Mouse (Mus musculus): ENCODE measurements around the gene Bcl6b.

Bcl6b gene

DNA sequence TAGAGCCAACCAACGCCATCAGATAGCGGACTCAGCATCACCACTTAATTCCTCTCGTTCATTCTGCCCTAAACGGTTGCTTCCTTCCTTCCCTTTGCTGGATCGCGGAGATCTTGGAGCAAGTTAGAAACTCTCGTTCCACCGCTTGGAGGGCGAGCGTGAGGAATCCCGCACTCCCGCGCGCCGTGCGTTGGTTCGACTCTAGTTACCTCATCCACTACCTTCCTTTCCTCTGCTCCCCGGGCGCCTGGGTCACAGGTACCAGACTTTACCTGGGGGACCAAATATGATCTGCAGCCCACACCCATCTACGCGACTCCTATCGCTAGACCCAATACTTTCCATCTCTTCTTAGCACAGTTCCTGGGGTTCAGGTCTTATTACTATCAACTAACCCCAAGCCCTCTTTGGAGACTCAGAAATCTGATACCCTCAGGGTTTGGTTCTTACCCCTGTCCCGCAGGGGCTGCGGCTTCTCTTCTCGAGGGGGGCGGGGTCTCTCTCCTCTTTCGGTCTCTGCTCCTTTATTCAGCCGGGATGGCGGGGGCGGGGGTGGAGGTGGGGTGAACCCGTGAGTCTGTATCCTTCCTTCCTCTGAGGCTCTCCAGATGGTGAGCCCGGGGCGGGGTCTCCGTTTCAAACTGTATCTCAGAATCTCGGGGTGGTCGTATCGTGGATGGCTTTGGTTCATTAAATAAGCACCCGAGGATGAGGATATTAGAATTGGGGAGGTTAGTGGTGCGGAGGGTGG, at the start of gene Bcl6b:
Bcl6b (minus strand) TSS at position 539 of the 751 bp plus-strand sequence.
- in situ Hi-C loops (cut with MboI, MseI) = loop anchor here (5.0 to 25.0 kb wide), 2 partner anchors 88 to 1117 kb away; partner anchors contain the start of genes 9130213A22Rik and Hes7

DNA sequence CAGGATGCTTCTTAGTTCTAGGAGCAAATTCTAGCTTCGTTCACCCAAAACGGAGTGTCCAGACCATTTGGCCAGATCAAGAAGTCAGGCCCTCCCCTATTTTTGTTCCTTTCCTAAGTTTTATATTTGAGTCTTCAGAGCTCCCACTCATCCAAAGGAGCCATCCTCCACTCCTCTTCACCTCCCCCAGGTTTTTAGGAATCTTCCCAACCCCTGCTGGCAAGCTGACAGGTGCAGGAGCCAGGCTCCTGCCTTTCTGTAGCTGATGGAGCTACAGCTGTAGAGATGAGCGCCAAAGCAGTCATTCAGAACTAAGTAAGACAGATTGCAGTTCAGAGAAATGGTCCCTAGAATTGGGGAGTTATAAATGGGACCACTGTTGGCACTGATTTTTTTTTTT, 49.4 kb upstream of the Bcl6b start:
- in situ Hi-C loops (cut with MboI, MseI) = loop anchor here (25.0 kb wide), 1 partner anchor 1008 kb away; no protein-coding TSS in a partner anchor

DNA sequence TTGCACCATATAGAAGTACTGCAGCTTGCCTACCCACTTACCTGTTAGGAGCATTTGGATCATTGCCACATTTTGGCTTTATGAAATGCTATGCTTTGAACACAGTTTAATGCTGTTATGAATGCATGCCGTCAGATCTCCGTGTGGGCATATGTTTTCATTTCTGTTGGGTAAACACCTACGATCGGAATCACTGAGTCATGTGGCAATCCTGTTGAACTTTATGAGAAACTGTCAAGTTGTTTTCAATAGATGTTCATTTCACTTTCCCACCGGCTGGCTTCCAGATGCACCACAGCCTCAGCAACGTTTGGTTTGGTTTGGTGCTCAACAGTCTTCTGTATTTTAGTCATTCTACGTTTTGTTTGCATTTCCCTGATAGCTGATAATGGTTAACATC, 42.0 kb upstream of the Bcl6b start:
- in situ Hi-C loops (cut with MboI, MseI) = no loop called here

DNA sequence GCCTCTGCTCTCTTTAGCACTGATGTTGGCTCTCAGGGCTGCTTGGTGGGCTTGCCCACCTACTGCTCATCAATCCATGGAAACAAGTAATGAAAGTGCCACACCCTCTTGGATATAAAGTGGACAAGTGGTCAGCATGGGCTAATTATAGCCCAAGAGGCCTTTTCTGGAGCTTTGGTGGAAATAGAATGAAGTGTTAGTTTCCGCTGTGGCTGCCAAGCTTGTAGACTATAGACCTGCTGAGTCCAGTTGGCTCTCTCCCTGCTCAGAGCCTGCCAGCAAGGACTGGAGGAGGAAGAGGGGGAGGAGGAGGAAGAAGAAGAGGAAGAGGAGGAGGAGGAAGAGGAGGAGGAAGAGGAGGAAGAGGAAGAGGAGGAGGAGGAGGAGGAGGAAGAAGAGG, 36.8 kb upstream of the Bcl6b start:
- in situ Hi-C loops (cut with MboI, MseI) = no loop called here

DNA sequence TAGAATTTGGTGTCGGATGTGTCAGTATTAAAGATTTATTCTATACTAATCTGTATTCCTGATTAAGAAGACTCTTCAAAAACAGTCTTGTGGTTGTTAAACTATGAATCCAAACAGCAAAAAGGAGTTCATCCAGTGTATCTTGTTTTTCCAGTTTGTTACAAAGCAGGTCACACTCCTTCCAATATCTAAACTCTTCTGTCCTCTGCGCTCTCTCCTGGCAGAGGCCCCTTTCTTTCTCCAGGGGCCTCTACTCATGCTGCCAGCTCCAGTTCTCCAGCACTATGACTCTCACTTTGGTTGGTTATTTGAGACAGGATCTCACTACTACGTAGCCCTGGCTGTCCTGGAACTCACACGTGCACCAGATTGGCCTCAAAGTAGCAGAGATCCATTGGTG, 36.2 kb upstream of the Bcl6b start:
- in situ Hi-C loops (cut with MboI, MseI) = no loop called here

DNA sequence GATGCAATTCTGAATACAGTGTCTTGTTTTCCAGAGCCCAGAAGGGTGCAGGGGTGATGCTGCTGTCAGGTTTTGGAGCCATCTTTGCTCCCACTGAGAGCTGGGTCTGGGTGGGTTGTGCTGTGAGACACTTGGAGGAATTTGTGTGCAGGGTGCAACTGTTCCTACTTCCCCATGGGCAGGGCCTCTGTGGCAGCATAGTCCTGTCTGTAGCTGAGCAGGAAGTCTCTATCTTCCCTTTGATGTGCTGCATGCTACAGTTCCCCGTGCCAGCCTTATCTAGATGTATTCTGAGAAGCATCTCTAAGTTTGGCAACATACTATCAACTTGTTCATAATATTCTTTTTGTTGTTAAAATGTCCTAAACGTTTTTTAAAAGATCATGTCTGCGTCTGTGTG, 35.7 kb upstream of the Bcl6b start:
- in situ Hi-C loops (cut with MboI, MseI) = no loop called here

DNA sequence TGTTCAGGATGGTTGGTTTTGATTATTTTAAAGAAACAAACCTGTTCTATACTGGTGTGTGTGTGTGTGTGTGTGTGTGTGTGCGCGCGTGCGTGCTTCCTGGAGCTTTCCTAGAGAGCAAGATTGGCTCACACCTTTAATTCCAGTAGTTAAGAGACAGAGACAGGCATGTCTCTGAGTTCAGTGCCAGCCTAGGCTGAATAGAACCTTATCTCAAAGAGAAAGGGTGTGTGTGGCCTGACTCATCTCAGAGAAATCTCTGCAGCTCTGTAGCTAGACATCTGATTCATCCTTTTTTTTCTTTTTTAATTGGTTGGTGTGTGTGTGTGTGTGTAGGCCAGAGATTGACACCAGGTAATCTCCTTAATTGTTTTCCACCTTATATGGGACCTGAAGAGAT, 29.4 kb upstream of the Bcl6b start:
- in situ Hi-C loops (cut with MboI, MseI) = no loop called here

DNA sequence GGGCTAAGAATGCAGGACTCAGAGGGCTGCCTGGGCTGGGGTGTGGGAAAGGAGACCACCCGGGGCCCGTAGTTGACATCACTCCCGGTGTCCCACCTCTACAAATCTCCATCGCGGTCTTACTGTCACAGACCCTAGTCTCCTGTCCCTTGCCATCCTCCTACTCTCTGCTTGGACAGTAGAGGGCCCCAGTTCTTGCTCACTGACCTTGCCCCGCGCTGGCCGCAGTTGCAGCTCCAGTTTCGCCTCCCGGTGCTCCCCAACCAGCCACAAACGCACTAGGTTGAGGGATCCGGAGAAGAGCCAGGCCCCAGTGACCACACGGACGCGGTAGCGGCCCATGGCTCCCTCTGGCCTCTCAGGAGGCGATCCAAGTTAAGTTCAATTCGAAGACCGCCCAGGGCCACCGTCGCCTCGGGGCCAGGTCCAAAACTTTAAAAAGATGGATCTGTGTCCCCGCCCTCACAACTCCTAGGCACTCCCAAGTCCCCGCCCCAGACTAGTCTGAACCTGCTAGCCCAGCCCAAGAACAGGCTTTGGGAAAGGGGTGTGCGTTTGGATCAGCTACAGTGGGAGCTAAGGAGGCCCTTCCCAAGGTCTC, 25.4 kb upstream of the Bcl6b start, which contains the start of gene Alox12:
Alox12 (minus strand) TSS at position 423 of the 601 bp plus-strand sequence.
- in situ Hi-C loops (cut with MboI, MseI) = no loop called here

DNA sequence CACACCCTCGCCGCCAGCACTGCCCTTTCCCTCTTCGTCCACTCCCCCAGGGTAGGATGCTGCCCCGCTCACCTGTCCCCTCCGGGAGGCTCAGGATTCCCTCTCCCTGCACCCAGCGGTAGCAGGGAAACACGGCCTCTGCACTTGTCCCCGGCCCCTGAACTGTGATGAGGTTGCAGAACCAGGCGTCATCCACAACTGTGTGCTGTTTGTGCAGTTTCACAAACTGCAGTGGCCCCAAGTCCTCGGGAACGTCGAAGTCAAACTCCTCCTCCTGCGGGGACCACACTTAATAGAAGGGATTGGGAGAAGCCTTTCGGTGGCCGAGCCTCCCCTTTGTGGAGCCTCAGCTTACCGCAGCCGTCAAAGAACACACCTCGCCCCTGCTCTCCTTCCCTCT, 24.7 kb upstream of the Bcl6b start:
- in situ Hi-C loops (cut with MboI, MseI) = no loop called here

DNA sequence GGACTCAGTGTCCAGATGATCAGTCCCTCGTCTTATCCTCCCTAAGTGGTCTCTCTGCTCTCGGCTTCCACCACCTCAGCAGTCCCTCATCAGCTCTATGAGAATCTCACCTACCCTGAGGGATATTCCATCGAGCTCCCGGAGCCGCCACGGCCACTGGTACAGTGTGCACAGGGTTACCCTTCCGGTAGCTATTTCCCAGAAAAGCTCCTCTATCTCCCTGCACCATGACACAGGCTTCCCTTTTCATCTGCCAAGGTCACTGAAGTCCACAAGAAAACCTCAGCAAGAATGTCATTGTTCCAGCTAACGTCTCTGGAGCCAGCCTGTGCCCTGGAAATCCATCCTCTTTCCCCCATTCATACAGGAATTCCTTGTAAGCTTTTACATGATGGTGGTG, 22.3 kb upstream of the Bcl6b start:
- in situ Hi-C loops (cut with MboI, MseI) = no loop called here

DNA sequence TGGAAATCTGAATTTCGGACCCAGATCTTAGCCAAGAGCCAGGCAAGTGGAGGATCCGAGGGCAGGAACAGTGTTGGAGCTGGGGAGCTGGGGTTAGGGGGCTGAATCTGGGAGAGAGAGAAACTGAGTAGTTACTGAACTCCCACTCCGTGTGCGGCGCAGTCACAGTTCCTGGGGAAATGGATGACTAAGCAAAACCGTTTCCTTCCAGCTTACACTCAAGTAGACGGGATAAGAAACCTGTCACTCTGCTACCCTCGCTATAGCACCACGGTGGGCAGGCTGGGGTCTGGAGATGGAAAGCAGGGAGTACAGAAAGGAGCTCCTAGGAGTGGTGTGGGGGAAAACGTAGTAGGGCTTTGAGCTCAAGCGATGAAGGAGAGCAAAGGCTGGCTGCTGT, 20.6 kb upstream of the Bcl6b start:
- in situ Hi-C loops (cut with MboI, MseI) = no loop called here

DNA sequence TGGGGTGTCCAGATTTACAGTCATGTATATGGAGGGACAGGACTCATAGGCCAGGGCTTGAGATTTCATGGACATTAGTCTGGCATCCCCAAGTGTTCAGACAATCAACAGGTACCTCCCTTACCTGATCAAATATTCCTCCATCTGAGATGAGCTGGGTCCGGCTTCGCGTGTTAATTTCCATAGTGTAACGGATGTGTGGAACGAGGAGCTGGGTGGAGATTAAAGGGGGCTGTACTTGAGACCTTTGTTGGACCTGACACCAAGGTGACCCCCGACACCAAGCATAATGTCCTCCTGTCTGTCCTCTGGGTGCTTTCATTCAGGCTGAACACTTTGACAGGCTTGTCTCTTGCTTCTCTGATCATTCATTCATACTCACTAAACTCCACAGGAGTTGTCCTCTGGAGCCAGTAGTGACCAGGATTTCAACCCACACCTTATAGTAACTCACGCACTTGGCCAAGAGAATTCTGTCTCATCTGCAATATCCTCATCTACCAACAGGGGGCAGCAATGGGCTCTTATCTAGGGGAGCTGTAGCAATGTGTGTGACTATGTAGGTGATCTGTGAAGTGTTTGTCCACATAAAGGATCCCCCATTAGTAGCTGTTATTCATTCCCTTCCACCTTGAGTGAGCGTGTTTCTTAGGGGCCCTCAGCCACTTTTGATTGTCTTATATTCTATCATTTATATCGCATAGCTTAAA, 17.7 kb upstream of the Bcl6b start:
- in situ Hi-C loops (cut with MboI, MseI) = loop anchor here (10.0 to 25.0 kb wide), 2 partner anchors 1135 to 1832 kb away; partner anchors contain the start of genes 9130213A22Rik and Hes7

DNA sequence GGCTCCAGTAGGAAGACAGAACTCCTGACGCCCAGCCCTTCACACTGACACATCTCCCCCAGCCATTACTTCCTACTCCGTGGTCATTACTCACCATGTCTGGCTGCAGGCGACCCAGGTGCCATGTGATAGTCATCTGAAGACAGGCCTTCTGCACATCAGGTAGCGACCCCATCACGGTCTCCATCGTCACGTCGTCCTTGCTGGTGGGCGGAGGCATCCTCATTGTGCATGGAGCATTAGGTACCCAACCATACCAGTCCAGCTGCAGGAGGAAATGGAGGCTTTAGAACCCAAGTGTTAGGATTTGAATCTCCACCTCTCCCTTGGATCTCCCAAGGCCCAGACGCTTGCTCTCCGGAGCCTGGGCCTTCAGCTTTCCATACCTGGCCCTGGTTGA, 13.0 kb upstream of the Bcl6b start:
- in situ Hi-C loops (cut with MboI, MseI) = loop anchor here (10.0 to 25.0 kb wide), 2 partner anchors 1130 to 1828 kb away; partner anchors contain the start of genes 9130213A22Rik and Hes7

DNA sequence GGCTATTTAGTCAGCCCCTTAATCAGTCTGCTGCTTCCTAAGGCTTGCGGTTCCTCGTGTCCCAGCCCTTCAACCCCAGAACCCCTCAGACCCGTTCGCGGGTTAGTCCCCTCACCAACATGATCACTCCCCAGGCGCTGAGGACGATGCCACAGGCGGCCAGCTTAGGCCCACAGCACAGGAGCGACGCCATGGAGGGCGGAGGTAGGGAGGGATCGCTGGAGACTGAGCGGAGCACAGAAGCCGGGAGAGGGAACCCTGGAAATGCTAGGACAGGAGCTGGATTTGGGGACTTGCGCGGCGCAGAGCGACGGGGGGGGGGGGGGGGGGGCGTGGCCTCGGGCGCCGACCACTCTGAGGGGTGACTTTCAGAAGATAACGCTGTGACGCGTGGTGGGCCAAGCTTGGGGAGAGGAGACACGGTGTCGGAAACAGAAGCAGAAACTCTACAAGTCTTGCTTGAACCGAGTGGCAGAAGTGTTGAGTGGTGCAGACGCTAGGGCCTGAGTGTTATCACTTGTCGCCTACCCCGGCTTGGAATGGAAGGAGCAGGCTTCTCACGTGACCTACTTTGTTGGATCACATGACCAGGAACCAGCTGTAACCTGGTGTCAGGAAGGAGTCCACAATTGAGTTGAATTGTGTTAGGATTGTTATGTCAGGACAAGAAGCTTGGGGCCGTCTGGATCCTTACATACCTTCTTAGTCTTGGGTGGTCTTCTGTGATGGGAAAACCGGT, 10.1 kb upstream of the Bcl6b start, which contains the start of the genes Gm21988 and Rnasek:
Gm21988 (minus strand) TSS at position 290 of the 739 bp plus-strand sequence.
Rnasek (minus strand) TSS at position 302 of the 739 bp plus-strand sequence.
- in situ Hi-C loops (cut with MboI, MseI) = loop anchor here (10.0 to 25.0 kb wide), 2 partner anchors 1127 to 1825 kb away; partner anchors contain the start of genes 9130213A22Rik and Hes7

DNA sequence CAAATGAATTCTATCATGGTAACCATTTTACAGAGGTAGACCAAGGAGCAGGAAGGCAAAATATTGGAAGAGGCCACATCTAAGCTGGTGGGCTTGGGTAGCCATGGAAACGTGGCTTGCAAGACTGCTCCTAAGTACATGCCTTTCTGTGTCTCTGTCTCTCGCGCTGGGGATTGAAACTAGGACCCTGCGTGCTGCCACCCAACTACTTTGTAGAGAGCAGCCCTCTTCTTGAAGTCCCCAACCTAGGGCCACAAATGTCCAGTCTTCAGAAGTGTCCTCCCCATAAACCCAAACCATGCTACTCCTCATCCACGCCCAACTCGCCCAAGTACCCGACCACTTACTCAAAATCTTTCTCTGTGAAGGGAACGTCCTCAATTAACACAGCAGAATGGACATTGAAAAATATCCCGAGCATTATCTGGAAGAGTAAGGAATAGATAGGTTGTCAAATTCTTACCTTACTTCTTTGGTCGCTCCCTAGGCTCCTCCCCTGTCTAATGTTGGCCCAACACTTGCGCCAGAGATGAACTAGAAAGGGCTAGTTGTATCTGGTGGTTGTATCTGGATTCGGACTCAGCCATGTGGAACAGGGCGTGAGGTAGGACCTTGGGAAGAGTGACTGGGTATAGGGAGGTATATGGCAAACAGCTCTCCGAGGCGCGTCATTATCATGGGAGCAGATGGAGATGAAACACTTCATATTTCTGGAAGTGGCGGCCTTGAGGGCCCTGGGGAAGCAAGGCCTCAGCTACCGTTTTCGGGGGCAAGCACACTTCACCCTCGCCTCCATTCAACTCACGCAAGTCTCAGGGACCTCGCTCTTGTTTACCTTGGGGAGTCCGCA, 9.2 kb upstream of the Bcl6b start:
- in situ Hi-C loops (cut with MboI, MseI) = loop anchor here (25.0 kb wide), 1 partner anchor 1127 kb away; the partner anchor contains the start of genes 9130213A22Rik and Hes7

DNA sequence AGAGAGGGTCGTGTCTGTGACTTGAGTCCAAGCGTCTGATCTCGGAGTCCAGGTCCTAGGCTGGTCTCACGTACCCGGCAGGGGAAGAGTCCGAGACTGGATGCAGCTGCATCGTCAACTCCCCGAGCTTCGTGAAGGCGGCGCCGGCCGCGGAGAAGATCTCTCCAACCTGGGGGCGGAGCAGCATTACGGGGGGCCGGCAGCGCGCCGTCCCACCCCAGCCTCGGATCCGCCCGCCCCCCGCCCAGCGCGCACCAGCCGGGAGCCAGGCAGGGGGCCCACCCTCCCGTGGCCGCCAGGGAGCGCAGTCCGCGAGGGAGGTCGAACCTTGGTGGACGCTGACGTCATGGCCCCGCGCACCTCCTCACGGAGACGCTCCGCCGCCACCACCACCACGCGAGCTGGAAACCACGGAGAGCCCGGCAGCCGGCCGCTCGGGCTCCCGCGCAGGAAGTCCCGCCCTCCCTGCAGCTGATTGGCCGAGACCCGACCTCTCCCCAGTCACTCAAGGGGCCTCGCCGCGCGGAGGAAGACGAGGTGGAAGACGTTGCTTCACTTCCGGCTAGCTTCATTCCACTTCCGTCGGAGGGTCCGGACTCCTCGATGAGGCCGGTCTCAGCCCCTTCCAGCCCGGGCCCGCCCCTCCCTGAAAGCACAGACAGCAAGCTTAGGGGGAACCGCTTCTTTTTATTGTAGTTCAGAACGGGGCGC, 8.0 kb upstream of the Bcl6b start, which contains the start of gene 0610010K14Rik:
0610010K14Rik (minus strand) TSS at position 458 of the 711 bp plus-strand sequence.
- in situ Hi-C loops (cut with MboI, MseI) = loop anchor here (25.0 kb wide), 1 partner anchor 1125 kb away; the partner anchor contains the start of genes 9130213A22Rik and Hes7

DNA sequence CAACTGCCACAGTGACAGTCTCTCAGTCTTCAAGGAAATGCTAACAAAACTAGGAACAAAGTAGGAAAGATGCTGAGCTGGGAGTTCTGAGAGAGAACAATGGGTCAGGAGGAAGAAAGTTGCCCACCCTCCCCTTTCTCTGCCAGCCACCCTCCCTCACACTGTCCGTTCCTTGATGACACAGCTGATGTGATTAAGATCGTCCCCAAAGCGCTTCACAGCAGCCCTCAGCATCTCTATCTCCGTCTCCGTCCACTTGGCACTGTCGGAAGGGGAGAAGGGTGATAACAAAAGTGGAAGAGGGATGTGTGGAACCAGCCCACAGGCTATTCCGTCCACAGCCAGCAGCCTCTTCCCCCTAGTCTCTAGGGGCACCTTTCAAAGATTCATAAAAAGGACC, 7.1 kb upstream of the Bcl6b start:
- in situ Hi-C loops (cut with MboI, MseI) = loop anchor here (25.0 kb wide), 1 partner anchor 1124 kb away; the partner anchor contains the start of genes 9130213A22Rik and Hes7

DNA sequence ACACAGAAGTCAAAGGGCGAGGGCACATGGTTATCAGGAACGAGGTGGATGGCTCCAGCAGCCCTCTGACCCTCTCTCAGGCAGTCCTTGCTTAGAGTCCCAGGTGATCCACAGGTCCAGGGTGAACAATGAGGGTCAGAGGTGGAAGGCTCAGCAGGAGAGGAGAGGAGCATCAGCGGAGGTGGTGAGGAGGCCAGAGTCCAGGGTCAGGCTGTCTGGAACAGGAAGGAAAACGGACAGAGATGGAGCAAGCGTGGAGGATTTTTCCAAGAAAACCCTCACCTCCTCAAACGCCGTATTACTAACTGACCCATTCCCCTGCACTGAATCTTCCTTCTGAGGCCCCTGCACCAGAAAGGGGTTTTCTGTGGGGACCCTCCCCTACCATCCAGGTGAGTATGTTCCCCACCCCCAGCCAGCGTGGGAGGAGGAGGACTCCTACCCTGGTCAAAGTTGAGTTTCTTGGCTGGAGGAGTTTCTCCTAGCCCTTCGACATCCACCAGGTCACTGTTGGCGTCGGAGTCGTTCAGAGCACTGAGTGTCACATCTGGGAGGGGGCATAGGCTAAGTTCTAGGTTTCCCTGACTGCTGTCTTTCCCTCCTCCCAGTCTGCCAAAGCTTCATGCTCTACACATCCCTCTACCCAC, 5.8 kb upstream of the Bcl6b start:
- in situ Hi-C loops (cut with MboI, MseI) = loop anchor here (25.0 kb wide), 1 partner anchor 1123 kb away; the partner anchor contains the start of genes 9130213A22Rik and Hes7

Measured in T-helper 1 cell (primary cell).